Mouse (Mus musculus) thymus, adult 2 months (tissue): Measurements from ENCODE around the gene Map4k5. TPM values are rescaled to one million over a fixed set of nuclear protein-coding genes. Genes with fewer than 3 reads are reported as not detected.

Experiments
- DNase-seq: peaks from one replicate; pipeline ENCODE4 v3.0.0; 2021
- H3K27ac ChIP-seq: fragments of 200-500 bp; 2 replicates; pipeline ENCODE4 v1.5.1; 2012; ENCODE audit warnings: low read length, control low read depth; ENCODE audit not compliant: control insufficient read depth, insufficient read depth
- H3K27me3 ChIP-seq: fragments of 200-500 bp; 2 replicates; pipeline ENCODE4 v1.6.1; 2012; ENCODE audit warnings: mild to moderate bottlenecking, low read length, moderate library complexity, mixed read lengths; ENCODE audit not compliant: control insufficient read depth, insufficient read depth
- H3K36me3 ChIP-seq: fragments of 200-500 bp; 2 replicates; pipeline ENCODE4 v1.6.1; 2012; ENCODE audit warnings: mild to moderate bottlenecking, low read length, moderate library complexity; ENCODE audit not compliant: control insufficient read depth, insufficient read depth
- H3K4me1 ChIP-seq: fragments of 200-500 bp; replicated peaks from 2 replicates; pipeline ENCODE4 v1.6.1; 2012; ENCODE audit warnings: low read length; ENCODE audit not compliant: control insufficient read depth, insufficient read depth
- H3K4me3 ChIP-seq: fragments of 200-500 bp; 2 replicates; pipeline ENCODE4 v1.5.1; 2012; ENCODE audit warnings: mild to moderate bottlenecking, low read length, control low read depth, moderate library complexity; ENCODE audit not compliant: control insufficient read depth, insufficient read depth
- CTCF ChIP-seq: fragments of 200-500 bp; IDR thresholded peaks from 2 replicates; pipeline ENCODE4 v1.5.1; 2012; ENCODE audit warnings: mild to moderate bottlenecking, control low read depth, low read length, moderate library complexity, borderline replicate concordance; ENCODE audit not compliant: control insufficient read depth, poor library complexity, insufficient read depth; ENCODE audit errors: extremely low read depth
- POLR2A ChIP-seq: fragments of 200-500 bp; IDR thresholded peaks from 2 replicates; pipeline ENCODE4 v1.6.1; 2012; ENCODE audit warnings: mild to moderate bottlenecking, low read length, control low read depth, moderate library complexity; ENCODE audit not compliant: control insufficient read depth, poor library complexity, insufficient read depth; ENCODE audit errors: extremely low read depth
- WGBS: fragments of 180-500 bp; shearing (Covaris S2); methylation state at CpG from one replicate; pipeline ENCODE4 v1.1.7; 2018; 5-methylcytosine and 5-hydroxymethylcytosine counted together
- polyA plus RNA-seq: library from polyadenylated mRNA; depleted of rRNA; stranded (reverse); fragments of >200 nt; gene quantifications from 2 replicates; pipeline ENCODE4 v1.2.3, GENCODE M21; 2012

Map4k5 gene
- polyA plus RNA-seq, 1 experiment = 11.3 TPM

GRCm38 (mm10) chr12:69923603-69924002, 30.6 kb upstream of the Map4k5 start:
- WGBS = 81% methylated on average over 3 of the region's 3 CpGs
- Histone ChIP-seq H3K4me3 (no peak overlapping the region), H3K4me1 (no peaks in the 10 kb centered on the region), H3K36me3 (no peaks in the 10 kb centered on the region), H3K27ac (no peak overlapping the region), H3K27me3 (no peaks in the 10 kb centered on the region)
- TF ChIP-seq CTCF = no peak
- no peak for TF ChIP-seq POLR2A
- no peak for DNase-seq

DNA sequence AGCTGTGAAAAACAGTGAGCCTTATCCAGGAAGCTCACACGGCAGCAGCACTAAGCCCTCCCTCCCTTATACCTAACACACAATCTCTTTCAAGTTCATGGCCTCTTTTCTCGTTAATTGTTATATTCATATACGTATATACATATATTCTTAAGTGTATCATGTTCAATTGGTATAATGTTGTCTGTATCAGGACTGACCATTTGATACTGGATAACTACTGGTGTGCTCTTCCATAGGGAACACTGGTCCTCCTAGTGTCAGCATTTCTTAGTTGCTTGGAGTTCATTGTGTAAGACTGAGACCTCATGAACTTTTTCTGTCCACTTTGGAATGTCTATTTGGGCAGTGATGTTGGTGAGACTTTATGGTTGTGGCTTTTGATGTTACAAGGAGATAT, 30.1 kb upstream of the Map4k5 start:
- Histone ChIP-seq H3K27me3 (no peaks in the 10 kb centered on the region), H3K4me3 (no peak overlapping the region), H3K4me1 (no peaks in the 10 kb centered on the region), H3K27ac (no peak overlapping the region), H3K36me3 (no peaks in the 10 kb centered on the region)
- 89% methylated on average over 3 of the region's 3 CpGs for WGBS
- DNase-seq = no peak
- no peak for TF ChIP-seq CTCF
- no peak for TF ChIP-seq POLR2A

GRCm38 (mm10) chr12:69922099-69922498, 29.1 kb upstream of the Map4k5 start:
- DNase-seq = no peak
- 100% methylated on average over 1 of the region's 1 CpGs for WGBS
- Histone ChIP-seq H3K36me3 (no peaks in the 10 kb centered on the region), H3K27ac (no peak overlapping the region), H3K4me1 (no peaks in the 10 kb centered on the region), H3K27me3 (no peaks in the 10 kb centered on the region), H3K4me3 (no peak overlapping the region)
- TF ChIP-seq CTCF (no peak), POLR2A (no peak)

DNA sequence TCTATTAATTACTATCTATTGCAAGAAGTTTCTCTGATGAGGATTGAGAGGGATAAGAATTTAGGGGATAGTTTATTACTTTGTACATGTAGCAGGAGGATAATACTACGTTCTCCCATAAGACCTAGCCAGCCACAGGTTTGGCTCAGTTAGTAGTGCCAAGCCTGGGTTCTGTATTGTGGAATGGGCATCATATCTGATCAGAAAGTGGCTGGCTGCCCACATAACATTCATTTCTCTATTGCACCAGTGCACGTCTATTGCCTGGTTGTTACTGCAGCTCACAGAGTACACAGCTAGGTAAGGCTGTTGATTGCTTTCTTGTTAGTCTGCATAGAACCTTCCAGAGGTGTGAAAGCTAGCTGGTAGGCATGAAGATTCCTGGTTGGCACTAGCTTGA, 24.9 kb upstream of the Map4k5 start:
- no peaks in the 10 kb centered on the region for H3K36me3 ChIP-seq
- no peak overlapping the region for H3K27ac ChIP-seq
- 93% methylated on average over 2 of the region's 2 CpGs for WGBS
- TF ChIP-seq POLR2A (no peak), CTCF (no peak)
- H3K27me3 ChIP-seq = no peaks in the 10 kb centered on the region
- H3K4me1 ChIP-seq = no peaks in the 10 kb centered on the region
- DNase-seq = no peak
- no peak overlapping the region for H3K4me3 ChIP-seq

DNA sequence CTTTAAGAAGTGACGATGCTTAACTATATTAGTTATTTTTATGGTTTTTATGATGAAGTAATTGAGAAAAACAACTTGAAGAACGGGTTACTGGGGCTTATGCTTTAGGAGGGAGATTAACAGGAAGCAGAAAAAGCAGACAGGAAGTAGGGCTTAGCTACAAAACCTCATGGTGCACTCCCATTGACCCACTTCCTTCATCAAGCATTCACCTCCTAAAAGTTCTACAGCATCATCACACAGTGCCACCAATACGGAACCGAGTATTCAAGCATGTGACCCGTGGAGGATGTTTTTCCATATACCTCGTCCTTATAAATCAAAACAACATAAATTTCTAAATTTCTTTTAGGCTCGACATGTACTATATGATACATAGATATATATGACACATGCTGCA, 19.7 kb upstream of the Map4k5 start:
- H3K4me1 ChIP-seq = 0 out of 2 replicates have a peak, but pooled peaks cover 3% of the 10 kb centered on the region
- no peaks in the 10 kb centered on the region for H3K36me3 ChIP-seq
- H3K4me3 ChIP-seq = no peak overlapping the region
- DNase-seq = no peak
- WGBS = 82% methylated on average over 7 of the region's 7 CpGs
- no peak for TF ChIP-seq CTCF
- TF ChIP-seq POLR2A = no peak
- H3K27ac ChIP-seq = no peak overlapping the region
- H3K27me3 ChIP-seq = no peaks in the 10 kb centered on the region

DNA sequence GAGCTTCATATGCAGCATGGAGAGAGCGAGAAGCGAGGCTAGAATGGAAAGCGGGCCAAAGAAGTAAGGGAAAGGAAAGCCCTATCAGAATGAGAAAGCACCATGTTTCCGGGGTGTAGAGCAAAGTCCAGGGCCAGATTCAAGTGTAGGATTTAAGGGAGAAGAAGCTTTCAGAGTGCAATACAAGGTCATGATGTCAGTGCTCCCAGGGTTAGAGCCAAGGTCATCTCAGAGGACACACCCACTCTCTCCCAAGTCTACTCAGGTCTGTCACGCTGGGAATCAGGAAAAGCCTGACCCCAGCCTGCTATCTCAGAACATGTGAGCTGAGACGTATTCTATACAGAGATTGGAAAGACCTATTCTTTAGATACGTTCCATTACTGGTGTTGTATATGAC, 18.9 kb upstream of the Map4k5 start:
- 0 out of 2 replicates have a peak, but pooled peaks cover 3% of the 10 kb centered on the region for H3K4me1 ChIP-seq
- H3K36me3 ChIP-seq = no peaks in the 10 kb centered on the region
- no peak overlapping the region for H3K4me3 ChIP-seq
- TF ChIP-seq POLR2A = no peak
- no peak for TF ChIP-seq CTCF
- 98% methylated on average over 7 of the region's 7 CpGs for WGBS
- H3K27me3 ChIP-seq = no peaks in the 10 kb centered on the region
- DNase-seq = no peak
- H3K27ac ChIP-seq = no peak overlapping the region

DNA sequence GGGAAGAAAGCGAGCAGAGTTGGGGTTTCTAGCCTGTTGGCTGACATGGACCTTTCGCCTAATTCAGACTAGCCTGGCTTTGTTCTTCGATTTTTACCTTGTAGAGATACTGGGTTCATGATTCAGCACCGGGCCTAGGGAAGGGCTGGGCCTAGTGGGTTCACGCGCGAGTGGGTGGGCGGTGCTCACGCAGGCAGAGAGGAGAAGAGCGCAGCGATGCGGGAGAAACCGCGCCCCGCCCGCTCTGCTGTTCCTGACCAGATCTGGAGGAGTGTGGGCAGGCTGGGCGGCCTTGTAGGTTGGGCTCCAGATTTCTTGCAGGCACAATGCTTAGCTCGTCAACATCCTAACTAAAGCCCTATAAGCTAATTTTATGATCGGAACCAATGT, 15.5 kb upstream of the Map4k5 start:
- Histone ChIP-seq H3K4me3 (no peak overlapping the region), H3K4me1 (0 out of 2 replicates have a peak, but pooled peaks cover 3% of the 10 kb centered on the region), H3K27me3 (no peaks in the 10 kb centered on the region), H3K36me3 (no peaks in the 10 kb centered on the region), H3K27ac (no peak overlapping the region)
- 77% methylated on average over 19 of the region's 19 CpGs for WGBS
- TF ChIP-seq CTCF (no peak), POLR2A (no peak)
- DNase-seq = no peak
